Mouse (Mus musculus) central nervous system, embryonic 18 days (tissue): ENCODE measurements around the gene Grin2d. TPM values are rescaled to one million over a fixed set of nuclear protein-coding genes. Genes with fewer than 3 reads are reported as not detected.

ENCODE experiments used
- polyA plus RNA-seq: library from polyadenylated mRNA; depleted of rRNA; stranded (reverse); fragments of >200 nt; gene quantifications from 2 replicates; pipeline ENCODE4 v1.2.3, GENCODE M21; 2012; rRNA removed

Gene Grin2d
- 23.7 and 25.3 TPM in 2 replicates for polyA plus RNA-seq

DNA sequence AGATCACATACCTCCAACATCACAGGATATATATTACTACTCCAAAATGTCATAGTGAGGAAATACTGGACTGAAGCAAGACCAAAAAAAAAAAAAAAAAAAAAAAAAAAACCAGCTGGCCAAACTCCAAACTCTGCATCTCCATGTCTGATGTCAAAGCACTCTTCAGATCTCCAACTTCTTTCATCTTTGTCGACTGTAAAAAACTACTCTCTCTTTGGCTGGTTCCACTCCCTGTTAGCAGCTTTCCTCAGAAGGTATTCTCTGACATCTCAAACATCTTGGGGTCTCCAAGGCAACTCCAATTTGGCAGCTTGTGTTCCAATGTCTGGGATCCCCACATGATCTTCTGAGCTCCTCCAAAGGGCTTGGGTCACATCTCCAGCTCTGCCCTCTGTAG, at the start of gene Grin2d:
Gene Grin2d (minus strand): TSS at position 101 of the 400 bp plus-strand sequence.

DNA sequence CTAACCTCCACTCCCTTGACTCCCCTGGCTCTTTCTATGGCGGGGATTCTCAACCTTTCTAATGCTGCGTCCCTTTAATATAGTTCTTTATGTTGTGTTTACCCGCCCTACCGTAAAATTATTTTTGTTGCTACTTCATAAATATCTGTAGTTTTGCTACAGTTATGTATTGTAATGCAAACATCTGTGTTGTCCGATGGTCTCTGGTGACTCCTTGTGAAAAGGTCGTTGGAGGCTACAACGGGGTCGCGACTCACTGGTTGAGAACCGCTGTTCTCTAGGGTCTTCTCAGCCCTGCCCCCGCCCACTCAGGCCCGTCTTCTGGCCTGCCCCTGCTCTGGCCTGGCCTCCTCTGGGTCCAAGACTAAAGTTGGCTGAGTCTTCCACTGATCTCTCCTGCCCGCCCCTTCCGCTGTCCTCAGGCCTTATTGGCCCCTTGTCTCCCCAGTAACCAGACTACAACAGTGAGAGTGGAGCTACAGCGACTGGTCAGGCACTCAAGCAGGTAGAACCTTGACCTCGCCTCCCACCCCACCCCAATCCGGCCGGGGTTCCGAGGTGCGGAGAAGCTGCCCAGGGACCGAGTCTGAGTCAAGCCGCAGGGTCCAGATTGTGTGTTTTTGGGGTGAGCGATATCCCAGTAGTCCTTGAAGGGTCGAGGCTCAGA, 45.7 kb upstream of the Grin2d start, which contains the start of gene Ccdc114:
Gene Ccdc114 (plus strand): TSS at position 311 of the 667 bp plus-strand sequence.

DNA sequence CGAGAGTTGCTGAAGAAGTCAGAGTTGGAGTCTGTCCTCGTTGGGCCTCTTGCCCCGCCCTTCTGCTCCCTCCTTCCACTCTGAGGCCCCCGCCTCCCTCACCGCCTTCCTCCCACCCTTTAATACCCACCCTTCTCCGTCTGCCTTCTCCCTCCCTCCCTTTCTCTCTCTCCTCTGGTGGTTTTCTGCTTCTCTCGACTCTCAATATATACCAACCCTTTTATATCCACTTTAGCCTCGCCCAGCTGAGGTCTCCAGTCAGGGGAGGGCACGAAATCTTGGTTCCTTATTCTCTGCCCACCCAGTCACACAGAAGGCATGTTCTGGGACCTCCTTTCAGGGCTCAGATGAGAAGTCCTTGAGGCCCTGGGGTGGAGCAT, 43.1 kb upstream of the Grin2d start, which contains the start of gene Emp3:
Gene Emp3 (minus strand): TSS at position 163 of the 380 bp plus-strand sequence.

DNA sequence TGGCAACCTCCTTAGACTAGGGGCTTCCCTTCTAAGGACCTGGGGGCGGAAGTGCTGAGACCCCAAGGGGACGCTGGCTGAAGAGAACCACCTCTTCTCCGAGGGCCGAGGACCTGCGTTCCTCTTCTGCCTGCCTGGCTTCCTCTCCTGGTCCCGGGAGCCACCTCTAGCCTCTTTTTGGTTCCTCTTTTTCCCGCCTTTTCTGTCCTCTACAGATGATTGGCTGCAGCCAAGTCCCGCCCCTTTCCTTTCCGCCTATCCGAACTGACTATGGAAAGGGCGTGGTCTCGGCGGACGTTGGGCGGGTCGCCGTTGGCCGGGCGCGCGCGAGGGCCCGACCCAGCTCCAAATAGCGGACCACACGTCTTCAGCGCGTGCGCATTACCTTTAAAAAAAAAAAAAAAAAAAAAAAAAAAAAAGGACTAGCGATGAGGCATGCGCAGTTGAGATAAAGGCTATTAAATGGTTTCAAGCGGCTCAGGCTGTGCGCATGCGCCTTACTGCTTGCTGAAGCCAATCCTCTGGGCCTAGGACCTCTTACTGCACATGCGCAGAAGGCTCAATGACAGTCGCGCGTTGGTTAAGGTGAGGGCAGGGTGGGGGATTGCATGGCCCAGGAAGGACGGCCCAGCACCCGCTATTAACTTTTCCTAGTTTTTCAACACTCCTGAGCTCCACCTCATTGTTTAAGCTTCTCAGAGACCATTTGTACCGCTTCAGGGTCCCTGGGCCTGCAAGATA, 18.5 kb upstream of the Grin2d start, which contains the start of the genes Syngr4 and Tmem143:
Gene Syngr4 (minus strand): TSS at position 198 of the 741 bp plus-strand sequence.
Gene Tmem143 (plus strand): TSS at position 425 of the 741 bp plus-strand sequence.

DNA sequence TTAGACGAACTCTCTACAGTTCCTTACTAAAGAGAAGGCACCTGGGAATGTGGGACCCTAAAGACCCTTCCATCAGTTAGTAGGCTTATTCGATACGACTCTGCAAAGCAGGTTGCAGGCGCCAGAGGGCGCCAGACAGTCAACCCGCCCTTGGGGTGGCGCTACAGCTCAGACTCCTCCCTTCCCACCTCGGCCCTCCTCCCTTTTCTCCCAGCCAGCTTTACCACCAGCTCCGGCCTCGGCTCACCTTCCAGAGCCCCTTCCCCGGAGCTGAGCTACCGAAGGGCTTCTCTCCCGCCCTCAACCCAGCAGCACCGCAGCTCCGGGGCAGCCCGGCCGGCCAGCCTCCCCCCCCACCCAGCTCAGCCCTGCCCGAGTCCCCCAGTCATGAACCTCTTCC, 5.6 kb downstream of the Grin2d start, which contains the start of gene Kdelr1:
Gene Kdelr1 (plus strand): TSS at position 149 of the 400 bp plus-strand sequence.

DNA sequence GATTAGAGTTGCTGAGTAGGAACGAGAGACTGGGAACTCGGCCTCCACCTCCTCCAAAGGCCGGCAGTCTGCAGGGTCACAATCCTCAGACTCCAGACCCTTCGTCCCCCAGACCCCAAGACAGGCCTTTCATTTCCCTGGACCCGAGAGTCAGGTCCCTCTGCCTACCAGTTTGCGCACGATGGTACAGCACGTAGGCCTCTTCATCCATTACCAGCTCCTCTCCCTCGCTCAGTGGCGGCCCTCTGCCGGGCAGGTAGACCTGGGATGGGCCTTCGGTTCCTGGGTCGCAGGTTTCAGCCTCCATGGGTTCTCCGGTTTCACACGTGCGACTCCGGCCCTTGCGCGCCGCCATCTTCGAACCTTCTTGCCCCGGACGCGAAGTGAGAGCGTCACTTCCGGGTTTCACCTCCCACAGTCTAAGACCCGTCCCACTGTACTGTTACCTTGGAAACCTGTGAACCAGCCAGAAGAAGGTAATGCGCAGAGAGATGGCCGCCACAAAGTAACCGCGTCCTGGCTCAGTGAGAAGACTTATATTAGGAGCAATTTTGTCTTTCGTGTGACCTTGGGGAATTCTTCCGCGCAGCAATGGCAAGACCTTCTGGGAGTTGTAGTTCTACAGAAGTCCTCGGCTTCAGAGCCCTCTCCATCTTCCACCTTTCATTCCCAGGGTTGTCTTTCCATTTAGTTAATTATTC, 47.6 kb downstream of the Grin2d start, which contains the start of gene Grwd1:
Gene Grwd1 (minus strand): TSS at position 518 of the 701 bp plus-strand sequence.

DNA sequence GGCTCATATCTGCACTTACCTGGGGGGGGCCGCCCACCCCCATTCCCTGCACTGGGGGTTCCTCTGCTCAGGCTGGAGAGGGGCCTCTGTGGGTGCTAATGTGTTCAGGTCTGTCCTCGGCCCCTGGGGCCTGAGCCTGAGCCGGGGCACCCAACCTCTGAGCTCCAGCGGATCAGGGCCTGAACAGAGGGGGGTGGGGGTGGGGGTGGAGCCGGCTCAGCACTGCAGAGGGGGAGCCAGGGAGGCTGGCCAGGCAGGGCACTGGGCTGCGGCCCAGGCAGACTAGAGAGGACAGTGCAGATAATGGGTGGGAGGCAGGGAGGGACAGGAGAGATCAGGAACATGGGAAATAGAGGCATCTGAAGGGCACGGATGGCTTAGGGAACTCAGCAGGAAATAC, 53.6 kb downstream of the Grin2d start, which contains the start of gene Kcnj14:
Gene Kcnj14 (minus strand): TSS at position 185 of the 400 bp plus-strand sequence.

DNA sequence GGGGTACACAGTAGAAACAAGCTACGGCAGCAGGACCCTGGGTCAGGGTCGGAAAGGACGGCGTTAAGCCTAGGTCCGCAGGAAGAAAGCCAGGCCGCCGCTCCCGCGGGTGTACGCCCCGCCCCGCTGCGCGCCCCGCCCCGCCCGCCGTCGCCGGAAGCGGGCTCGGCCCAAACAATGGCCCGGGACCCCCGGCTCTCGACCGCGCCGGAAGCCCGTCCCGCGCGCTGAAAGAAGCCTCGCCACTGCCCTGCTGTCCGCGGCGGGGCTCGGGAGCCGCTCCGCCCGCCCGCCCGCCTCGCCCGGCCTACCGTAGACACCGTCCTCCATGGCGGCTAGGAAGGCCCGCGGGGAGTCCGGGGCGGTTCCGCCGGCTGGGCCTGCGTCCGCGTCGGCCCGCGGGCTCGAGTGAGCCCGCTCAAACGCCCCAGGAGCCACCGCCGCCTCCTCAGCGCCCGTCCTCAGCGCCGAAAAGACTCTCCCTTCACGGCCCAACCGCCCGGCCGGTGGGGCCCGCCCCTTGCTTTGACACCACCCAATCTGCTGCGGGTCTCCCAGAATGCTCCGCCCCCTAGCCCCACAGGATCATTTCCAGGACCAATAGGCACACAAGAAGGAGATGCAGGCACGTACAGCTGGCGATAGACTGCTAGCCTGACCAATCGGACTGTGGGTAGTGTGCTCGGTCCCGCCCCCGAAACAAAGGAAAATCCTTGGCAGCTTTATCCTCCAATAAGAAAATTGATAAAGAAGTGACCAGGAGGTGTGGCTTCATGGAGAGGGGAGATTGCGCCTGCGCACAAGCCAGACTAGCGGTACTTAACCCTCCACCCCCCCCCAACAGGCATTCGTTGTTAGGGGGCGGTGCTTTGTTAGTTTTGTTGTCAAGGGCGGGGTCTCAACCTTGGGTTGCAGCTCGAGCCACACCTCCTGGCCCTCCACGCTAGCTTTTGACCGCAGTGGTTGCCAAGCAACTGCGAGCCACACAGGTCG, 64.1 kb downstream of the Grin2d start, which contains the start of gene Cyth2:
Gene Cyth2 (minus strand): TSS at position 795 of the 993 bp plus-strand sequence.

DNA sequence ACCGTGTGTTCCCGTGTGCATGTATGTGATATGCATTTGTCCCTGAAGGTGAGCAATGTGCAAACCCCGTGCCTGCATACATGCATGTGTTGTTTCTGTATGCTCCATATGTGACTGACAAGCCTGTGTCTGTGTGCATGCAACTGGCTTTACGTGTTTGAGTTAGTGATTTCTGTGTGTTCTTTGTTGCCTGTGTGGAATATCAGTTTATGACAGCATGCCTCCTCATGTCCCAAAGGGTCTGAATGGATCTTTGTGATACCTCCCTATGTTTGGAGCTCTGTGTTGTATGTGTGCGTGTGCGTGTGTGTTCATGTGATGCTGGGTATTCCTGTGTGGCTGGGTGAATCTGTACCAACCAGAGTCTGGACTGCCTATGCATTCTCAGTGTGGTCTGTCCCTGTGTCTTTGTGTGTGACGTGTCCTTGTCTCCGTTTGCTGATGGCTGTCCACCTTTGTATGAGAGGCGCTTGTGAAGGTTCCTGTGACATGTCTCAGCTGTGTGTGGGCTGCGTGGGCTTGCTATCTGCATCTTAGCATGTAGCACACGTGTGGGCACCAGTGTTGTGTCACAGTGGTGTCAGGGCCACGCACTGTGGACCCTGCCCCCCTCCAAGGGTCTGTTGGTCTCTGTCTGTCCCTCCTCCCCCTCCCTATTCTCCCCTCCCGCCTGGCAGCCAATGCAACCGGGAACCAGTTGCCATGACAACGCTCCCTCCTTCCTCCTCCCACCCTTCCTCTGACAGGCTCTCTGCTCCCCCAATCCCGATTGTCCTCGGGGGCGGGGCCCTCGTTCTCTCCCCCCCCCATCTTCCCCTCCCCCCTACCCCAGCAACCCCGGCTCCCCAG, 93.4 kb downstream of the Grin2d start, which contains the start of gene Sult2b1:
Gene Sult2b1 (minus strand): TSS at position 146 of the 849 bp plus-strand sequence.

DNA sequence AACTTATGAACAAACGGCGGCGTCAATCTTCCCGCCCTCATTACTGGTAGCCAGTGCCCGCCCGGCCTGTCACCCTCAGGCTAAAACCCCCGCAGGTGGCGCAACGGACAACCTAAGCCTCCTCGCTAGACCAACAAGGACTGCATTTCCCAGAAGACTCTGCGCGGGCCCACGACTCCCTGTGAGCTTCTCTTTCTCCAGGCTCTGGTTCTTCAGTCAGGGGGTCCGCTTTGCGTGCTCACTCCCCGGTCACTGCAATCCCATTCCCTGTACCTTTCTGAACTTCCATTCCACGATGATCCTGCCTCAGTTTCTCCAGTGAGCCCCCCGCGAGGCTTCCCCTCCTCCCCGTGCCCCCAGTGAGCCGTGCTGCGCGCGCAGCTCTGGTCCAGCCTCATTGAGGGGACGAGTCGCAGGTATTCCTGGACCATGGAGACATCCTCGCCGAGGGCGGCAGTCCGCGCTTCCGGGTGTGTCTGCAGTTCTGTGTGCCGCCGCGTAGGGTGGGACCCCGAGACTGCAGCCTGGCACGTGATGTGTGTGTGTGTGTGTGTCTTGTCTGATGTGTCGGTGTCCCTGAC, 94.6 kb downstream of the Grin2d start, which contains the start of gene Lmtk3:
Gene Lmtk3 (plus strand): TSS at position 228 of the 581 bp plus-strand sequence.

Other genes with a start within 250 kb of the Grin2d start
- gene Mamstr, start 238.4 kb downstream of the Grin2d start, polyA plus RNA-seq = 2.7 and 4.2 TPM in 2 replicates
- gene Fut2, start 212.0 kb downstream of the Grin2d start, polyA plus RNA-seq = 0.06 and 0.07 TPM in 2 replicates
- 0.48 and 0.64 TPM in 2 replicates for gene Ntn5, start 194.4 kb downstream of the Grin2d start, polyA plus RNA-seq
- gene Sec1, start 184.0 kb downstream of the Grin2d start, polyA plus RNA-seq = 0.43 and 0.63 TPM in 2 replicates
- 162 and 178 TPM in 2 replicates for gene Car11, start 178.5 kb downstream of the Grin2d start, polyA plus RNA-seq
- gene Dbp, start 173.3 kb downstream of the Grin2d start, polyA plus RNA-seq = 12.3 and 12.4 TPM in 2 replicates
- gene Rpl18, start 162.9 kb downstream of the Grin2d start, polyA plus RNA-seq = 517 and 597 TPM in 2 replicates
- 24.6 and 26.1 TPM in 2 replicates for gene Sphk2, start 160.4 kb downstream of the Grin2d start, polyA plus RNA-seq
- gene Fam83e, start 157.2 kb downstream of the Grin2d start, polyA plus RNA-seq = 0.25 and 0.30 TPM in 2 replicates
- not detected in 2 replicates for gene Spaca4, start 152.6 kb downstream of the Grin2d start, polyA plus RNA-seq
- gene Lmtk3, start 94.6 kb downstream of the Grin2d start, polyA plus RNA-seq = 215 and 251 TPM in 2 replicates
- gene Sult2b1, start 93.7 kb downstream of the Grin2d start, polyA plus RNA-seq = 6.0 and 6.2 TPM in 2 replicates
- gene Cyth2, start 63.8 kb downstream of the Grin2d start, polyA plus RNA-seq = 223 and 229 TPM in 2 replicates
- gene Kcnj14, start 53.6 kb downstream of the Grin2d start, polyA plus RNA-seq = 2.0 and 2.3 TPM in 2 replicates
- 21.7 and 23.2 TPM in 2 replicates for gene Grwd1, start 47.4 kb downstream of the Grin2d start, polyA plus RNA-seq
- gene Kdelr1, start 5.6 kb downstream of the Grin2d start, polyA plus RNA-seq = 182 and 199 TPM in 2 replicates
- gene Syngr4, start 18.3 kb upstream of the Grin2d start, polyA plus RNA-seq = 0.15 and 0.18 TPM in 2 replicates
- 21.2 and 24.5 TPM in 2 replicates for gene Tmem143, start 18.6 kb upstream of the Grin2d start, polyA plus RNA-seq
- gene Emp3, start 43.0 kb upstream of the Grin2d start, polyA plus RNA-seq = 21.5 and 25.1 TPM in 2 replicates
- gene Ccdc114, start 45.7 kb upstream of the Grin2d start, polyA plus RNA-seq = 6.0 and 7.1 TPM in 2 replicates
- 1.2 and 1.3 TPM in 2 replicates for gene Abcc6, start 151.9 kb upstream of the Grin2d start, polyA plus RNA-seq
- gene Nomo1, start 155.3 kb upstream of the Grin2d start, polyA plus RNA-seq = 41.8 and 44.8 TPM in 2 replicates
- 12.6 and 18.7 TPM in 2 replicates for gene Kcnj11, start 222.4 kb upstream of the Grin2d start, polyA plus RNA-seq